Comparison of ENCODE assay signal across 13 mouse cellular contexts in genomic region chr2:131309296-131309695, GRCm38 (mm10).
"Had no signal": no experiment of that assay in that cellular context is flagged by ENCODE, and none has a peak within 500 bp of the region (broad histone marks: within the 10 kb centered on the region; RNA-seq: fewer than 3 reads in every experiment).

No protein-coding gene starts in this region.

- DNase-seq: liver, embryonic 13.5 days; lung, adult 18-20 months; retina, postnatal 1 day; right cerebral cortex, postnatal 4 days; spleen, adult 18-20 months; thymus, adult 18-20 months; thymus, postnatal 25 days had no signal

- H3K4me2 ChIP-seq: limb, embryonic 13.5 days; liver, embryonic 13.5 days; midbrain, embryonic 12.5 days; neural tube, embryonic 13.5 days had no signal

- H3K27me3 ChIP-seq: limb, embryonic 13.5 days; liver, embryonic 13.5 days; midbrain, embryonic 12.5 days; neural tube, embryonic 13.5 days had no signal

- H3K9me3 ChIP-seq: limb, embryonic 13.5 days; liver, embryonic 13.5 days; midbrain, embryonic 12.5 days; neural tube, embryonic 13.5 days had no signal

- H3K36me3 ChIP-seq: liver, embryonic 13.5 days had no signal

- H3K9ac ChIP-seq: limb, embryonic 13.5 days; liver, embryonic 13.5 days; midbrain, embryonic 12.5 days; neural tube, embryonic 13.5 days had no signal

- H3K4me1 ChIP-seq: limb, embryonic 13.5 days; liver, embryonic 13.5 days; midbrain, embryonic 12.5 days; neural tube, embryonic 13.5 days had no signal

- H3K27ac ChIP-seq: layer of hippocampus, adult 2 months; limb, embryonic 13.5 days; liver, embryonic 13.5 days; midbrain, embryonic 12.5 days; neural tube, embryonic 13.5 days had no signal

- H3K4me3 ChIP-seq: layer of hippocampus, adult 2 months; limb, embryonic 13.5 days; liver, embryonic 13.5 days; midbrain, embryonic 12.5 days; neural tube, embryonic 13.5 days had no signal

- ATAC-seq: intestine, embryonic 16.5 days; midbrain, embryonic 16.5 days had no signal
